Comparison of ENCODE assay signal across 12 mouse cellular contexts in the genomic region with DNA sequence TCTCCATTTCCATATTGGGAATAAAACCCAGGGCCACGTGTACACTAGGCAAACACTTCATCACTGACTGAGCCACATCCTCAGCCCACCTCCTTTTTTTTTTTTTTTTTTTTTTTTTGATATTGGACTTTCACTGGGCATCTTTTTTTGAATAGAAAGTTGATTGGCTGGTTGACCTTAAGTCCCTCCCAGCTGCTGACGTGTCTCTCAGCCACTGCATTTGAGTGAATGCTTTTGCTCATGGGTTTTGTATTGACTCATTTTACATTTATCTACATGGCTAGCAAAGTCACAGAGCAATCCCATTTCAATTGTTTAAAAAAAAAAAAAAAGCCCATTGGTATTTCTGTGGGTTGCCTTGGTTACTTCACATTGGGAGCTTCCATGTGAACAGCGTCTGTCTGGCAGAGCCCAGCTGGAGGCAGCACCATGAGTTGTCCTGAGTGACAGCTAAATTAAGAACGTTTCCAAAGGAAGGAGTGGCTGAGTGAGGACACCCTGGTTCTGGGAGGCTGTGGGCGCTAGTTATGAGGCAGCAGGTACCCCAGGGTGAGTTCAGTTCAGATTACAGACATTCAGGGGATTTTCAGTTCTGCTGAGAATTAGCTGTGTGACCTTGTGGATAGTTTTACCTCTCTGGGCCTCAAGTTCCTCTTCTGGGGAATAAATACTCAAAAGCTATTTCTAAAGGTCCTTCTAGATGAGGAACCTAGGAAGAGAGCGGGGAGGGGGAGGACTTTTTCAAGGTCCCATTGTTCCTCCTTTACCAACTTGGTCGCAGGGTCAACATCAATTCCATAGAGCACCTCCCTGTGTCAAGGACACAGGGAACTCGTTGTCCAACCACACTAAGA. TPM values are rescaled to one million over a fixed set of nuclear protein-coding genes. Genes with fewer than 3 reads are reported as not detected.
DNase-seq lines count a peak whose midpoint lies in the region; ATAC-seq and TF ChIP-seq lines count a peak whose summit lies in the region.
"Had no signal": no experiment of that assay in that cellular context is flagged by ENCODE, and none has a peak within 500 bp of the region (broad histone marks: within the 10 kb centered on the region; RNA-seq: fewer than 3 reads in every experiment).

No protein-coding gene starts in this region.

- no peaks in the 10 kb centered on the region for H3K4me1 ChIP-seq in liver, adult 2 months (ENCODE audit: control insufficient read depth, insufficient read depth, low read length)
- H3K4me1 ChIP-seq in liver, embryonic 11.5 days (replicated peaks; ENCODE audit: control insufficient read depth, insufficient read depth, low read length), result no peaks in the 10 kb centered on the region
- H3K4me1 ChIP-seq: embryonic facial prominence, embryonic 13.5 days had no signal

- H3K9me3 ChIP-seq in liver, embryonic 11.5 days (ENCODE audit: control insufficient read depth, low read length), result no peaks in the 10 kb centered on the region
- H3K9me3 ChIP-seq: embryonic facial prominence, embryonic 13.5 days; heart, embryonic 13.5 days had no signal

- H3K4me3 ChIP-seq in liver, adult 2 months (ENCODE audit: insufficient read depth, low read depth, low read length), result no peak overlapping the region
- no peak overlapping the region for H3K4me3 ChIP-seq in liver, embryonic 11.5 days (ENCODE audit: low read depth, low read length)
- H3K4me3 ChIP-seq: embryonic facial prominence, embryonic 13.5 days; heart, embryonic 13.5 days had no signal

- no peak for TF ChIP-seq POLR2A in liver, adult 2 months (IDR thresholded peaks at IDR 0.05; ENCODE audit: extremely low read depth, insufficient read depth, low read length)

- H3K36me3 ChIP-seq in liver, adult 2 months (ENCODE audit: control insufficient read depth, insufficient read depth, low read length), result no peaks in the 10 kb centered on the region
- H3K36me3 ChIP-seq in liver, embryonic 11.5 days (ENCODE audit: control insufficient read depth, insufficient read depth, low read length), result no peaks in the 10 kb centered on the region
- H3K36me3 ChIP-seq: embryonic facial prominence, embryonic 13.5 days; heart, embryonic 13.5 days had no signal

- no peaks in the 10 kb centered on the region for H3K79me2 ChIP-seq in liver, adult 2 months (ENCODE audit: control insufficient read depth, insufficient read depth, low read length)

- no peak overlapping the region for H3K9ac ChIP-seq in liver, adult 2 months (ENCODE audit: low read depth, low read length)
- no peak overlapping the region for H3K9ac ChIP-seq in liver, embryonic 11.5 days (ENCODE audit: low read depth, low read length)
- H3K9ac ChIP-seq: embryonic facial prominence, embryonic 13.5 days; heart, embryonic 13.5 days; lung, embryonic 14.5 days had no signal

- no peak for ATAC-seq in liver, embryonic 11.5 days (replicated peaks; ENCODE audit: low FRiP score)
- peak; percentile 39 for ATAC-seq in granulocyte monocyte progenitor cell, adult 5-6 weeks (replicated peaks; ENCODE audit: poor library complexity, severe bottlenecking)
- ATAC-seq in activated CD4-positive, CD25-positive, alpha-beta regulatory T cell, adult 4 months, result no peak

- no peak overlapping the region for H3K27ac ChIP-seq in liver, adult 2 months (replicated peaks; ENCODE audit: insufficient read depth, low read depth, low read length)
- H3K27ac ChIP-seq in liver, embryonic 11.5 days (ENCODE audit: low read depth, low read length), result no peak overlapping the region
- H3K27ac ChIP-seq: embryonic facial prominence, embryonic 13.5 days; heart, embryonic 13.5 days had no signal

- no peaks in the 10 kb centered on the region for H3K27me3 ChIP-seq in liver, adult 2 months (ENCODE audit: control insufficient read depth, insufficient read depth, low read length)
- H3K27me3 ChIP-seq in liver, embryonic 11.5 days (replicated peaks; ENCODE audit: control insufficient read depth, insufficient read depth, low read length), result no peaks in the 10 kb centered on the region
- H3K27me3 ChIP-seq: embryonic facial prominence, embryonic 13.5 days; heart, embryonic 13.5 days had no signal

- peak; percentile 14 for DNase-seq in liver, adult 2 months (ENCODE audit: extremely low read depth, low read depth, low spot score)
- no peak for DNase-seq in liver, embryonic 11.5 days (ENCODE audit: low spot score)
- peak; percentile 55 to 64 for DNase-seq in layer of hippocampus, postnatal 36 days
- peak; percentile 18 for DNase-seq in right cerebral cortex, postnatal 4 days
- DNase-seq in cerebellum, postnatal 25 days, result no peak
- DNase-seq in spleen, adult 18-20 months, result no peak
- DNase-seq: adrenal gland, postnatal 25 days; lung, embryonic 14.5 days had no signal

- H3K4me2 ChIP-seq in liver, embryonic 11.5 days, result no peak overlapping the region
- H3K4me2 ChIP-seq: embryonic facial prominence, embryonic 13.5 days; heart, embryonic 13.5 days; lung, embryonic 14.5 days had no signal

- no peak for TF ChIP-seq CTCF in liver, adult 2 months (IDR thresholded peaks at IDR 0.05; ENCODE audit: low read depth, low read length)

- 66% methylated on average over 8 of the region's 8 CpGs for WGBS in liver, adult 2 months
- 61% methylated on average over 8 of the region's 8 CpGs for WGBS in liver, embryonic 11.5 days

RNA-seq across cellular contexts. Expression of gene Dusp22, which starts 31.4 kb away (rescaled TPM):
- 14.5 and 15.8 TPM in 2 replicates for total RNA-seq in liver, adult 2 months (2014; rRNA removed)
- 11.1 and 15.2 TPM in 2 replicates for polyA plus RNA-seq in liver, adult 2 months (2012; rRNA removed)
- 11.8 and 12.0 TPM in 2 replicates for polyA plus RNA-seq in liver, embryonic 11.5 days (2014; fragmentation: Nextera tagmentation; extraction: Ambion mirVana)
- total RNA-seq in granulocyte monocyte progenitor cell, adult 5-6 weeks (2014; fragmentation: Nextera tagmentation), result 3.7 and 11.7 TPM in 2 replicates
- total RNA-seq in granulocyte monocyte progenitor cell, adult 5-6 weeks (2017), result 0.73 and 1.6 TPM in 2 replicates
- 10 to 100 TPM; 25.1 to 26.2 TPM for total RNA-seq in layer of hippocampus, postnatal 36 days (2021)
- 1 to 10 TPM; 4.5 to 5.0 TPM for polyA plus RNA-seq in activated CD4-positive, CD25-positive, alpha-beta regulatory T cell, adult 4 months (2017; shearing (Covaris generic))

Comparison
In these comparisons a context has a peak if more than half of its experiments do, and no peak if none do; other contexts are left out.
1. DNase-seq: peak in liver, adult 2 months (single experiment), layer of hippocampus, postnatal 36 days (2 of 2) and right cerebral cortex, postnatal 4 days (single experiment); none in liver, embryonic 11.5 days (single experiment), cerebellum, postnatal 25 days (0 of 2) and spleen, adult 18-20 months (0 of 2).